23 mouse cellular contexts compared by ENCODE assay signal in genomic region chr3:69874721-69875120, GRCm38 (mm10). TPM values are rescaled to one million over a fixed set of nuclear protein-coding genes. Genes with fewer than 3 reads are reported as not detected.
"Had no signal": no experiment of that assay in that cellular context is flagged by ENCODE, and none has a peak within 500 bp of the region (broad histone marks: within the 10 kb centered on the region; RNA-seq: fewer than 3 reads in every experiment).

No protein-coding gene starts in this region.

- H3K27ac ChIP-seq: lung, embryonic 15.5 days; macrophage; midbrain, embryonic 10.5 days; midbrain, embryonic 12.5 days; neural tube, embryonic 13.5 days; neural tube, embryonic 15.5 days had no signal

- DNase-seq: lung, adult 2 months; lung, postnatal 14 days; lung, postnatal 36 days; midbrain, embryonic 14.5 days; retina, postnatal 1 day; right cerebral cortex, adult 18-20 months; right cerebral cortex, postnatal 25 days; right cerebral cortex, postnatal 4 days; spleen, adult 18-20 months; thymus, adult 18-20 months; thymus, postnatal 14 days; thymus, postnatal 36 days had no signal

- H3K4me3 ChIP-seq: lung, embryonic 15.5 days; midbrain, embryonic 10.5 days; midbrain, embryonic 12.5 days; myocyte; neural tube, embryonic 13.5 days; neural tube, embryonic 15.5 days had no signal

- ATAC-seq: lung, postnatal 0 days; midbrain, embryonic 16.5 days had no signal

RNA-seq across cellular contexts. Expression of gene Sptssb, which starts 15.0 kb away (rescaled TPM):
- total RNA-seq: megakaryocyte, adult 5-6 weeks; megakaryocyte-erythroid progenitor cell, adult 5-6 weeks had no signal
